13 mouse cellular contexts compared by ENCODE assay signal in the genomic region with DNA sequence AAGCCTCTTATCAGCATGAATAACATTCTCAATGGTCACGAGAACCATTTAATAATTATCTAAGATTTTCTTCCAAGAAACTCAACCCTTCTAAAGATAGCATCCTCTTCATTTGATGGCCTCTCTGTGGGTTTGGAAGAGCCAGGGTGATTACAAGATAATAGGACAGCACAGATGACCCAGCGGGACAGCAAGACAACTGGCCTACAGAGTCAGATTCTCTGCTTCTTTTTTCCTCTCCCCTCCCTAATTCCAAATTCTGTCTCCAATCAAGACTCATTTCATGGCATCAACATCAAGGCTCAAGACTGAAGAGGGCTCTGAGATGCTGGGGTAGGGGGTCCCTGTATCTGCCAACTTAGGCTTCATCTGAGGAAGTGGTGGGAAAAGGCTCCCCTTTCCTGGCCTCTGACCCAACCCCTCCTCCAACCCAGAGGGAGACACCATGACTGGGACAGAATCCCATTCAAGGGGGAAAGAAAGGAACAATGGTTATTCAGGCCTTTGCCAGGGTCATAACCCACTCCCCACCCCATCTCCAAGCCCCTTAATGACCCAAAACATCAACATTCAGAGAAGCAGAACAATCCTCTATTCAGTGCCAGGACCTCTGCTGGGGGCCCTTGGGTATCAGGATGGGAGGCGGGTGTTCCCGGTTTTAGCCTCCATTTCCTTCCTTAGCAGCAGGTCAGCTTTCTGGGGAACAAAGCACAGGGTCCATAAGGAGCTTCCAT. TPM values are rescaled to one million over a fixed set of nuclear protein-coding genes. Genes with fewer than 3 reads are reported as not detected.
DNase-seq lines count a peak whose midpoint lies in the region; ATAC-seq and TF ChIP-seq lines count a peak whose summit lies in the region.
"Had no signal": no experiment of that assay in that cellular context is flagged by ENCODE, and none has a peak within 500 bp of the region (broad histone marks: within the 10 kb centered on the region; RNA-seq: fewer than 3 reads in every experiment).

No protein-coding gene starts in this region.

- peaks cover 23% of the 10 kb centered on the region for H3K36me3 ChIP-seq in hindbrain, embryonic 15.5 days

- no peaks in the 10 kb centered on the region for H3K9me3 ChIP-seq in hindbrain, embryonic 15.5 days

- H3K4me3 ChIP-seq in hindbrain, embryonic 15.5 days = no peak overlapping the region

- no peak for TF ChIP-seq POLR2A in brain, embryonic 14.5 days (IDR thresholded peaks at IDR 0.05; ENCODE audit: borderline replicate concordance, extremely low read depth, insufficient read depth, insufficient read length, poor library complexity, severe bottlenecking)

- 18% methylated on average over 4 of the region's 4 CpGs for WGBS in hindbrain, embryonic 15.5 days

- H3K27ac ChIP-seq in hindbrain, embryonic 15.5 days (replicated peaks) = peak overlapping the region; percentile 63

- H3K9ac ChIP-seq in hindbrain, embryonic 15.5 days = no peak overlapping the region

- peak; percentile 50 for DNase-seq in brain, embryonic 14.5 days (ENCODE audit: low read depth)
- peak; percentile 80 for DNase-seq in embryo, embryonic 10.5 days (ENCODE audit: low spot score)
- peak; percentile 64 for DNase-seq in neural tube, embryonic 10.5 days (ENCODE audit: extremely low spot score, low spot score)
- no peak for DNase-seq in urinary bladder, postnatal 4 days (ENCODE audit: low spot score in 2 of 2)
- DNase-seq in Muller cell, postnatal 12 days (ENCODE audit: inconsistent ontology term) = no peak
- DNase-seq: cerebellum, postnatal 25 days; kidney, postnatal 25 days; lung, adult 2 months; thymus, postnatal 14 days had no signal

- H3K4me2 ChIP-seq in hindbrain, embryonic 15.5 days = no peak overlapping the region; the same call in 1 of the 2 replicates
- H3K4me2 ChIP-seq: heart, embryonic 11.5 days had no signal

- peak; percentile 23 for ATAC-seq in hindbrain, embryonic 15.5 days (ENCODE audit: low FRiP score, low read depth)
- no peak for ATAC-seq in megakaryocyte progenitor cell, adult 5-6 weeks (replicated peaks; ENCODE audit: poor library complexity)
- ATAC-seq: CD4-positive, CD25-positive, alpha-beta regulatory T cell, adult 4 months had no signal

- peaks cover 77% of the 10 kb centered on the region for H3K4me1 ChIP-seq in hindbrain, embryonic 15.5 days (replicated peaks)

- H3K27me3 ChIP-seq in hindbrain, embryonic 15.5 days = no peaks in the 10 kb centered on the region

- TF ChIP-seq CTCF in brain, embryonic 14.5 days (IDR thresholded peaks at IDR 0.05; ENCODE audit: borderline replicate concordance, extremely low read depth, insufficient read depth, insufficient read length) = no peak

RNA-seq across cellular contexts. Expression of gene Dtx4, which starts 7.6 kb away (rescaled TPM):
- polyA plus RNA-seq in brain, embryonic 14.5 days (2012; rRNA removed) = 23.5 and 50.1 TPM in 2 replicates
- 40.0 and 42.2 TPM in 2 replicates for polyA plus RNA-seq in hindbrain, embryonic 15.5 days (2015; fragmentation: Nextera tagmentation; extraction: Ambion mirVana)
- 41.4 and 46.5 TPM in 2 replicates for total RNA-seq in megakaryocyte progenitor cell, adult 5-6 weeks (2015)
- total RNA-seq in megakaryocyte progenitor cell, adult 5-6 weeks (2017) = 38.9 and 39.0 TPM in 2 replicates

RNA-seq across cellular contexts. Expression of gene Mpeg1, which starts 33.0 kb away (rescaled TPM):
- polyA plus RNA-seq in brain, embryonic 14.5 days (2012; rRNA removed) = 1.9 and 2.8 TPM in 2 replicates
- polyA plus RNA-seq in hindbrain, embryonic 15.5 days (2015; fragmentation: Nextera tagmentation; extraction: Ambion mirVana) = 0.61 and 0.88 TPM in 2 replicates
- total RNA-seq in megakaryocyte progenitor cell, adult 5-6 weeks (2015) = 74.6 and 105 TPM in 2 replicates
- total RNA-seq in megakaryocyte progenitor cell, adult 5-6 weeks (2017) = 41.8 and 52.4 TPM in 2 replicates

RNA-seq across cellular contexts. Expression of gene Fam111a, which starts 51.9 kb away (rescaled TPM):
- polyA plus RNA-seq in brain, embryonic 14.5 days (2012; rRNA removed) = 5.0 and 6.4 TPM in 2 replicates
- 6.6 and 7.9 TPM in 2 replicates for polyA plus RNA-seq in hindbrain, embryonic 15.5 days (2015; fragmentation: Nextera tagmentation; extraction: Ambion mirVana)
- total RNA-seq in megakaryocyte progenitor cell, adult 5-6 weeks (2015) = 193 and 210 TPM in 2 replicates
- 232 and 248 TPM in 2 replicates for total RNA-seq in megakaryocyte progenitor cell, adult 5-6 weeks (2017)

Comparison
In these comparisons a context has a peak if more than half of its experiments do, and no peak if none do; other contexts are left out.
1. DNase-seq: peak in brain, embryonic 14.5 days (single experiment), embryo, embryonic 10.5 days (single experiment) and neural tube, embryonic 10.5 days (single experiment); none in urinary bladder, postnatal 4 days (0 of 2) and Muller cell, postnatal 12 days (single experiment).